Mouse (Mus musculus) liver, postnatal 0 days (tissue): ENCODE results near the gene Hspg2. TPM values are rescaled to one million over a fixed set of nuclear protein-coding genes. Genes with fewer than 3 reads are reported as not detected.

Source experiments
- ATAC-seq: fragments of 200-750 bp; cut with Nextera tagmentation; 2 replicates; pipeline ENCODE4 v1.8.0; 2017; ENCODE audit warnings: mild to moderate bottlenecking, moderate library complexity
- DNase-seq: peaks from one replicate; pipeline ENCODE4 v3.0.0-alpha.2; 2016
- H3K27ac ChIP-seq: fragments of 300-500 bp; sonication (generic); 2 replicates; pipeline ENCODE4 v1.5.1; 2014; ENCODE audit warnings: antibody characterized with exemption, moderate library complexity, mild to moderate bottlenecking, low read depth
- H3K27me3 ChIP-seq: fragments of 300-500 bp; sonication (generic); 2 replicates; pipeline ENCODE4 v1.6.1; 2014; ENCODE audit warnings: low read length, control low read depth, mixed read lengths; ENCODE audit not compliant: insufficient read depth
- H3K36me3 ChIP-seq: fragments of 300-500 bp; sonication (generic); replicated peaks from 2 replicates; pipeline ENCODE4 v1.6.1; 2014; ENCODE audit warnings: mild to moderate bottlenecking, control low read depth, low read length, moderate library complexity, mixed read lengths; ENCODE audit not compliant: insufficient read depth
- H3K4me1 ChIP-seq: fragments of 300-500 bp; sonication (generic); 2 replicates; pipeline ENCODE4 v1.6.1; 2014; ENCODE audit warnings: antibody characterized with exemption, mild to moderate bottlenecking, control low read depth; ENCODE audit not compliant: insufficient read depth
- H3K4me2 ChIP-seq: fragments of 300-500 bp; sonication (generic); 2 replicates; pipeline ENCODE4 v1.6.1; 2014; ENCODE audit warnings: low read depth, mild to moderate bottlenecking, low read length, moderate library complexity, mixed read lengths
- H3K4me3 ChIP-seq: fragments of 300-500 bp; sonication (generic); 2 replicates; pipeline ENCODE4 v1.5.1; 2014; ENCODE audit warnings: low read depth, low read length
- H3K9ac ChIP-seq: fragments of 300-500 bp; sonication (generic); replicated peaks from 2 replicates; pipeline ENCODE4 v1.6.1; 2014; ENCODE audit warnings: mild to moderate bottlenecking, moderate library complexity
- H3K9me3 ChIP-seq: fragments of 300-500 bp; sonication (generic); 2 replicates; pipeline ENCODE4 v1.6.1; 2016; ENCODE audit warnings: mild to moderate bottlenecking, control low read depth, low read length, mixed read lengths
- CTCF ChIP-seq: sonication (generic); IDR thresholded peaks from 2 replicates; pipeline ENCODE4 v1.5.1; 2016; ENCODE audit warnings: antibody characterized with exemption, low read depth
- EP300 ChIP-seq: IDR thresholded peaks from 2 replicates; pipeline ENCODE4 v1.6.1; 2016; ENCODE audit warnings: antibody characterized with exemption, low read depth, mild to moderate bottlenecking
- WGBS: fragments of 180-500 bp; shearing (Covaris S2); extraction: QIAGEN DNeasy Blood & Tissue Kit; methylation state at CpG from one replicate; pipeline ENCODE4 v1.1.7; 2014; ENCODE audit not compliant: insufficient replicate concordance; 5-methylcytosine and 5-hydroxymethylcytosine counted together
- polyA plus RNA-seq: library from polyadenylated mRNA; unstranded; fragments of >200 nt; fragmentation: Nextera tagmentation; extraction: Ambion mirVana; gene quantifications from 2 replicates; pipeline ENCODE4 v1.2.1, GENCODE M21; 2015

Hspg2 gene
- polyA plus RNA-seq, 1 experiment from 2014 or later: 5.1 TPM

GRCm38 (mm10) chr4:137457292-137457691, 11.3 kb upstream of the Hspg2 start:
- Histone ChIP-seq H3K27ac (no peak overlapping the region), H3K9me3 (no peaks in the 10 kb centered on the region), H3K4me1 (peaks cover 10% of the 10 kb centered on the region), H3K27me3 (no peaks in the 10 kb centered on the region), H3K4me3 (no peak overlapping the region), H3K36me3 (no peaks in the 10 kb centered on the region), H3K4me2 (no peak overlapping the region), H3K9ac (no peak overlapping the region)
- no peak for DNase-seq
- ATAC-seq: 0 out of 2 replicates have a peak, but pooled peaks have one; percentile 19
- TF ChIP-seq CTCF (no peak), EP300 (no peak; the same call in 1 of the 2 replicates)
- 37% methylated on average over 4 of the region's 4 CpGs for WGBS

- no peak overlapping the region for H3K4me3 ChIP-seq
- H3K4me2 ChIP-seq: no peak overlapping the region
- no peaks in the 10 kb centered on the region for H3K9me3 ChIP-seq
- no peaks in the 10 kb centered on the region for H3K36me3 ChIP-seq
- H3K27ac ChIP-seq: no peak overlapping the region
- H3K4me1 ChIP-seq: peaks cover 10% of the 10 kb centered on the region
- H3K9ac ChIP-seq: no peak overlapping the region
- no peaks in the 10 kb centered on the region for H3K27me3 ChIP-seq
- 76% methylated on average over 9 of the region's 9 CpGs for WGBS
- DNase-seq: no peak
- TF ChIP-seq EP300 (no peak), CTCF (no peak)
- no peak for ATAC-seq
Observed at GRCm38 (mm10) chr4:137458310-137458709, 10.3 kb upstream of the Hspg2 start.

GRCm38 (mm10) chr4:137458861-137459260, 9.7 kb upstream of the Hspg2 start:
- 22% methylated on average over 5 of the region's 5 CpGs for WGBS
- H3K27ac ChIP-seq: no peak overlapping the region
- DNase-seq (no peak), ATAC-seq (no peak)
- H3K27me3 ChIP-seq: no peaks in the 10 kb centered on the region
- TF ChIP-seq CTCF (no peak), EP300 (no peak)
- H3K4me3 ChIP-seq: no peak overlapping the region
- no peak overlapping the region for H3K4me2 ChIP-seq
- no peaks in the 10 kb centered on the region for H3K9me3 ChIP-seq
- no peaks in the 10 kb centered on the region for H3K36me3 ChIP-seq
- no peak overlapping the region for H3K9ac ChIP-seq
- peaks cover 10% of the 10 kb centered on the region for H3K4me1 ChIP-seq

GRCm38 (mm10) chr4:137460676-137461075, 7.9 kb upstream of the Hspg2 start:
- no peak overlapping the region for H3K9ac ChIP-seq
- peaks cover 10% of the 10 kb centered on the region for H3K4me1 ChIP-seq
- H3K4me2 ChIP-seq: no peak overlapping the region
- no peak for DNase-seq
- H3K27ac ChIP-seq: no peak overlapping the region
- no peaks in the 10 kb centered on the region for H3K36me3 ChIP-seq
- no peak overlapping the region for H3K4me3 ChIP-seq
- no peaks in the 10 kb centered on the region for H3K9me3 ChIP-seq
- WGBS: 80% methylated on average over 14 of the region's 14 CpGs
- no peak for TF ChIP-seq CTCF
- TF ChIP-seq EP300: no peak
- H3K27me3 ChIP-seq: no peaks in the 10 kb centered on the region
- no peak for ATAC-seq

- no peak overlapping the region for H3K27ac ChIP-seq
- WGBS: 67% methylated on average over 4 of the region's 4 CpGs
- peaks cover 10% of the 10 kb centered on the region for H3K4me1 ChIP-seq
- no peak overlapping the region for H3K4me2 ChIP-seq
- ATAC-seq (no peak), DNase-seq (no peak)
- TF ChIP-seq CTCF (no peak), EP300 (no peak)
- H3K27me3 ChIP-seq: no peaks in the 10 kb centered on the region
- no peak overlapping the region for H3K9ac ChIP-seq
- H3K9me3 ChIP-seq: no peaks in the 10 kb centered on the region
- H3K4me3 ChIP-seq: no peak overlapping the region
- H3K36me3 ChIP-seq: no peaks in the 10 kb centered on the region
Observed at GRCm38 (mm10) chr4:137461217-137461616, 7.4 kb upstream of the Hspg2 start.

GRCm38 (mm10) chr4:137461981-137462690, 6.4 kb upstream of the Hspg2 start:
- no peaks in the 10 kb centered on the region for H3K27me3 ChIP-seq
- WGBS: 62% methylated on average over 16 of the region's 16 CpGs
- no peaks in the 10 kb centered on the region for H3K36me3 ChIP-seq
- no peak overlapping the region for H3K4me2 ChIP-seq
- TF ChIP-seq CTCF: no peak
- no peak for TF ChIP-seq EP300
- no peak for ATAC-seq
- no peak overlapping the region for H3K9ac ChIP-seq
- H3K9me3 ChIP-seq: no peaks in the 10 kb centered on the region
- H3K4me3 ChIP-seq: no peak overlapping the region
- no peak for DNase-seq
- H3K27ac ChIP-seq: no peak overlapping the region
- H3K4me1 ChIP-seq: peaks cover 3% of the 10 kb centered on the region; the same call in 1 of the 2 replicates
